ENCODE assay signal across 8 mouse cellular contexts in the genomic region with DNA sequence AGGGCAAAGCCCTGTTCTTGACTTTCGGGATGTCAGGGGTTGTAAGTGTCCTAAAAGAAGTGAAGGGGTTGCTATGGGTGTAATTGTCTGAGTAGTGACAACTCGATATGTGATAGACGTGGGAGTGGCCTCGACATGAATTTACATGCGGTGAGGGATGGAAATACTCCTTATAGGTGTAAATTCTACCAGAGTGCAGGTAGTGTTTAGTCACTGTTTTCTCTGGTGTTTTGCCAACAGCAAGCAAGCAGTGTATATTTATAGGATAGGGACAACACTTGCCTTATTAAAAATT. TPM values are rescaled to one million over a fixed set of nuclear protein-coding genes. Genes with fewer than 3 reads are reported as not detected.
A peak's percentile ranks its signal among the peaks of the same experiment; 100 is the strongest.
DNase-seq lines count a peak whose midpoint lies in the region; ATAC-seq and TF ChIP-seq lines count a peak whose summit lies in the region.

No protein-coding gene starts in this region.

- peak overlapping the region; percentile 80 for H3K4me3 ChIP-seq in lung, embryonic 14.5 days (ENCODE audit: low read depth, low read length)
- peak overlapping the region; percentile 98 for H3K4me3 ChIP-seq in embryonic facial prominence, embryonic 10.5 days
- peak overlapping the region; percentile 96 for H3K4me3 ChIP-seq in intestine, embryonic 16.5 days (ENCODE audit: low read length)
- H3K4me3 ChIP-seq in neural tube, embryonic 12.5 days, result peak overlapping the region; percentile 97

- peak overlapping the region; percentile 85 for H3K4me2 ChIP-seq in lung, embryonic 14.5 days
- H3K4me2 ChIP-seq in intestine, embryonic 16.5 days (ENCODE audit: low read depth, low read length), result peak overlapping the region; percentile 87
- peak overlapping the region; percentile 88 for H3K4me2 ChIP-seq in neural tube, embryonic 12.5 days (replicated peaks)

- H3K4me1 ChIP-seq in lung, embryonic 14.5 days (ENCODE audit: insufficient read depth), result peaks cover 7% of the 10 kb centered on the region; the same call in 1 of the 2 replicates
- peaks cover 16% of the 10 kb centered on the region for H3K4me1 ChIP-seq in embryonic facial prominence, embryonic 10.5 days
- peaks cover 7% of the 10 kb centered on the region for H3K4me1 ChIP-seq in intestine, embryonic 16.5 days (ENCODE audit: control insufficient read depth, insufficient read depth, low read length)
- peaks cover 13% of the 10 kb centered on the region for H3K4me1 ChIP-seq in neural tube, embryonic 12.5 days

- peaks cover 32% of the 10 kb centered on the region for H3K36me3 ChIP-seq in lung, embryonic 14.5 days (ENCODE audit: insufficient read depth)
- peaks cover 35% of the 10 kb centered on the region for H3K36me3 ChIP-seq in embryonic facial prominence, embryonic 10.5 days (replicated peaks)
- H3K36me3 ChIP-seq in intestine, embryonic 16.5 days (ENCODE audit: control insufficient read depth, insufficient read depth, low read length), result peaks cover 10% of the 10 kb centered on the region
- peaks cover 31% of the 10 kb centered on the region for H3K36me3 ChIP-seq in neural tube, embryonic 12.5 days

- no peaks in the 10 kb centered on the region for H3K9me3 ChIP-seq in lung, embryonic 14.5 days (ENCODE audit: low read depth, low read length)
- H3K9me3 ChIP-seq in embryonic facial prominence, embryonic 10.5 days, result no peaks in the 10 kb centered on the region
- H3K9me3 ChIP-seq in intestine, embryonic 16.5 days (ENCODE audit: control insufficient read depth, low read length), result no peaks in the 10 kb centered on the region
- H3K9me3 ChIP-seq in neural tube, embryonic 12.5 days, result no peaks in the 10 kb centered on the region

- peak; percentile 26; the same call in 1 of the 2 replicates for ATAC-seq in lung, embryonic 14.5 days (ENCODE audit: insufficient read depth)
- no peak; the same call in 1 of the 2 replicates for ATAC-seq in intestine, embryonic 16.5 days
- ATAC-seq in neural tube, embryonic 12.5 days (ENCODE audit: low FRiP score, low read depth), result no peak

- peak overlapping the region; percentile 87 for H3K9ac ChIP-seq in lung, embryonic 14.5 days
- peak overlapping the region; percentile 96 for H3K9ac ChIP-seq in intestine, embryonic 16.5 days (ENCODE audit: low read depth, low read length)
- H3K9ac ChIP-seq in neural tube, embryonic 12.5 days, result peak overlapping the region; percentile 84

- DNase-seq in lung, embryonic 14.5 days, result peak; percentile 9
- no peak for DNase-seq in lung, postnatal 25 days (ENCODE audit: low spot score)
- DNase-seq in embryonic facial prominence, embryonic 10.5 days (ENCODE audit: low spot score), result no peak
- DNase-seq in right cerebral cortex, postnatal 10 days (ENCODE audit: low spot score in 2 of 2), result no peak
- DNase-seq in kidney, postnatal 10 days, result no peak
- no peak for DNase-seq in kidney, adult 18-20 months

- no peak overlapping the region for H3K27ac ChIP-seq in lung, embryonic 14.5 days (ENCODE audit: low read depth)
- peak overlapping the region; percentile 88; the same call in 1 of the 2 replicates for H3K27ac ChIP-seq in embryonic facial prominence, embryonic 10.5 days (replicated peaks)
- no peak overlapping the region for H3K27ac ChIP-seq in intestine, embryonic 16.5 days (ENCODE audit: low read length)
- H3K27ac ChIP-seq in neural tube, embryonic 12.5 days, result no peak overlapping the region

- no peak for TF ChIP-seq CTCF in lung, embryonic 14.5 days (IDR thresholded peaks at IDR 0.05; ENCODE audit: low read depth)

- no peaks in the 10 kb centered on the region for H3K27me3 ChIP-seq in lung, embryonic 14.5 days (ENCODE audit: insufficient read depth, low read length)
- no peaks in the 10 kb centered on the region for H3K27me3 ChIP-seq in embryonic facial prominence, embryonic 10.5 days (replicated peaks; ENCODE audit: low read depth, poor library complexity, severe bottlenecking)
- no peaks in the 10 kb centered on the region for H3K27me3 ChIP-seq in intestine, embryonic 16.5 days (replicated peaks; ENCODE audit: control insufficient read depth, insufficient read depth, low read length)
- H3K27me3 ChIP-seq in neural tube, embryonic 12.5 days (replicated peaks), result no peaks in the 10 kb centered on the region

- WGBS in lung, embryonic 14.5 days, result 1% methylated on average over 5 of the region's 5 CpGs
- 6% methylated on average over 5 of the region's 5 CpGs for WGBS in embryonic facial prominence, embryonic 10.5 days
- under 1% methylated on average over 5 of the region's 5 CpGs for WGBS in intestine, embryonic 16.5 days
- 6% methylated on average over 5 of the region's 5 CpGs for WGBS in neural tube, embryonic 12.5 days

RNA-seq across cellular contexts. Expression of a gene that starts 43.1 kb away (rescaled TPM):
- 109 and 111 TPM in 2 replicates for polyA plus RNA-seq in lung, embryonic 14.5 days (2014; fragmentation: Nextera tagmentation; extraction: Ambion mirVana)
- 112 and 115 TPM in 2 replicates for polyA plus RNA-seq in embryonic facial prominence, embryonic 10.5 days (2016; fragmentation: Nextera tagmentation; extraction: Ambion mirVana)
- 55.8 and 59.1 TPM in 2 replicates for polyA plus RNA-seq in intestine, embryonic 16.5 days (2015; fragmentation: Nextera tagmentation; extraction: Ambion mirVana)
- polyA plus RNA-seq in neural tube, embryonic 12.5 days (2016; fragmentation: Nextera tagmentation; extraction: Ambion mirVana), result 75.0 and 76.8 TPM in 2 replicates

RNA-seq across cellular contexts. Expression of a gene that starts 44.5 kb away (rescaled TPM):
- polyA plus RNA-seq in lung, embryonic 14.5 days (2014; fragmentation: Nextera tagmentation; extraction: Ambion mirVana), result 25.0 and 25.6 TPM in 2 replicates
- polyA plus RNA-seq in embryonic facial prominence, embryonic 10.5 days (2016; fragmentation: Nextera tagmentation; extraction: Ambion mirVana), result 26.2 and 28.6 TPM in 2 replicates
- polyA plus RNA-seq in intestine, embryonic 16.5 days (2015; fragmentation: Nextera tagmentation; extraction: Ambion mirVana), result 11.6 and 12.7 TPM in 2 replicates
- polyA plus RNA-seq in neural tube, embryonic 12.5 days (2016; fragmentation: Nextera tagmentation; extraction: Ambion mirVana), result 32.2 and 37.3 TPM in 2 replicates

RNA-seq across cellular contexts. Expression of a gene that starts 55.1 kb away (rescaled TPM):
- 0.17 and 0.88 TPM in 2 replicates for polyA plus RNA-seq in lung, embryonic 14.5 days (2014; fragmentation: Nextera tagmentation; extraction: Ambion mirVana)
- polyA plus RNA-seq in embryonic facial prominence, embryonic 10.5 days (2016; fragmentation: Nextera tagmentation; extraction: Ambion mirVana), result 0.61 and 0.64 TPM in 2 replicates
- polyA plus RNA-seq in intestine, embryonic 16.5 days (2015; fragmentation: Nextera tagmentation; extraction: Ambion mirVana), result 0.06 and 0.18 TPM in 2 replicates
- polyA plus RNA-seq in neural tube, embryonic 12.5 days (2016; fragmentation: Nextera tagmentation; extraction: Ambion mirVana), result 0.09 and 0.24 TPM in 2 replicates
